Mouse (Mus musculus) midbrain, embryonic 13.5 days (tissue): ENCODE measurements at regions not wholly inside any gene's neighbourhood (a gene's known extent, or its start where the extent isn't known, plus 50 kb on each side); places are given as distances from the start of the nearest gene placed in this dataset.

Source experiments
- ATAC-seq: fragments of 200-750 bp; cut with Nextera tagmentation; 2 replicates; pipeline ENCODE4 v1.8.0; 2017; ENCODE audit warnings: mild to moderate bottlenecking, moderate TSS enrichment, moderate library complexity
- H3K27ac ChIP-seq: fragments of 300-500 bp; sonication (generic); 2 replicates; pipeline ENCODE4 v1.5.1; 2015; ENCODE audit warnings: inconsistent platforms, mild to moderate bottlenecking, moderate library complexity
- H3K27me3 ChIP-seq: fragments of 300-500 bp; sonication (generic); 2 replicates; pipeline ENCODE4 v1.6.1; 2015; ENCODE audit warnings: mild to moderate bottlenecking, inconsistent platforms
- H3K36me3 ChIP-seq: fragments of 300-500 bp; sonication (generic); 2 replicates; pipeline ENCODE4 v1.6.1; 2015; ENCODE audit warnings: mild to moderate bottlenecking, inconsistent platforms
- H3K4me1 ChIP-seq: fragments of 300-500 bp; sonication (generic); replicated peaks from 2 replicates; pipeline ENCODE4 v1.6.1; 2015; ENCODE audit warnings: inconsistent platforms
- H3K4me2 ChIP-seq: fragments of 300-500 bp; sonication (generic); replicated peaks from 2 replicates; pipeline ENCODE4 v1.6.1; 2015; ENCODE audit warnings: moderate library complexity, mild to moderate bottlenecking, inconsistent platforms
- H3K4me3 ChIP-seq: fragments of 300-500 bp; sonication (generic); replicated peaks from 2 replicates; pipeline ENCODE4 v1.5.1; 2015; ENCODE audit warnings: mild to moderate bottlenecking, inconsistent platforms
- H3K9ac ChIP-seq: fragments of 300-500 bp; sonication (generic); replicated peaks from 2 replicates; pipeline ENCODE4 v1.6.1; 2015; ENCODE audit warnings: mild to moderate bottlenecking, inconsistent platforms
- H3K9me3 ChIP-seq: fragments of 300-500 bp; sonication (generic); 2 replicates; pipeline ENCODE4 v1.6.1; 2016; ENCODE audit warnings: mild to moderate bottlenecking, inconsistent platforms
- WGBS: fragments of 180-500 bp; shearing (Covaris S2); methylation state at CpG from one replicate; pipeline ENCODE4 v1.1.7; 2015; 5-methylcytosine and 5-hydroxymethylcytosine counted together

- Histone ChIP-seq H3K9me3 (no peaks in the 10 kb centered on the region), H3K4me1 (peaks cover 2% of the 10 kb centered on the region; the same call in 1 of the 2 replicates), H3K4me3 (no peak overlapping the region), H3K36me3 (no peaks in the 10 kb centered on the region), H3K4me2 (no peak overlapping the region), H3K9ac (no peak overlapping the region), H3K27ac (no peak overlapping the region), H3K27me3 (peaks cover 5% of the 10 kb centered on the region; the same call in 1 of the 2 replicates)
- 75% methylated on average over 6 of the region's 6 CpGs for WGBS
- no peak for ATAC-seq
Measured at GRCm38 (mm10) chr13:47347835-47348234, 225.4 kb downstream of the Rnf144b start.

GRCm38 (mm10) chr13:47348517-47349145 is 226.2 kb downstream of the Rnf144b start:
- H3K4me2 ChIP-seq, result no peak overlapping the region
- no peaks in the 10 kb centered on the region for H3K9me3 ChIP-seq
- H3K27ac ChIP-seq, result no peak overlapping the region
- H3K9ac ChIP-seq, result no peak overlapping the region
- whole genome bisulfite sequencing, result 36% methylated on average over 17 of the region's 17 CpGs
- peaks cover 2% of the 10 kb centered on the region; the same call in 1 of the 2 replicates for H3K4me1 ChIP-seq
- H3K36me3 ChIP-seq, result no peaks in the 10 kb centered on the region
- peak; percentile 67; the same call in 1 of the 2 replicates for ATAC-seq
- peaks cover 5% of the 10 kb centered on the region; the same call in 1 of the 2 replicates for H3K27me3 ChIP-seq
- no peak overlapping the region for H3K4me3 ChIP-seq

- Histone ChIP-seq H3K27me3 (peaks cover 7% of the 10 kb centered on the region; the same call in 1 of the 2 replicates), H3K36me3 (no peaks in the 10 kb centered on the region), H3K4me2 (no peak overlapping the region), H3K4me3 (no peak overlapping the region), H3K4me1 (no peaks in the 10 kb centered on the region), H3K9ac (no peak overlapping the region), H3K9me3 (no peaks in the 10 kb centered on the region), H3K27ac (no peak overlapping the region)
- 78% methylated on average over 12 of the region's 12 CpGs for WGBS
- ATAC-seq, result no peak
Measured at GRCm38 (mm10) chr13:47354446-47354845, 232.0 kb downstream of the Rnf144b start.

- 65% methylated on average over 5 of the region's 5 CpGs for WGBS
- H3K9me3 ChIP-seq, result no peaks in the 10 kb centered on the region
- H3K4me1 ChIP-seq, result no peaks in the 10 kb centered on the region
- no peak overlapping the region for H3K27ac ChIP-seq
- H3K9ac ChIP-seq, result no peak overlapping the region
- no peak for ATAC-seq
- no peak overlapping the region for H3K4me2 ChIP-seq
- peaks cover 7% of the 10 kb centered on the region; the same call in 1 of the 2 replicates for H3K27me3 ChIP-seq
- no peaks in the 10 kb centered on the region for H3K36me3 ChIP-seq
- H3K4me3 ChIP-seq, result no peak overlapping the region
Measured at GRCm38 (mm10) chr13:47355169-47355568, 232.7 kb downstream of the Rnf144b start.

DNA sequence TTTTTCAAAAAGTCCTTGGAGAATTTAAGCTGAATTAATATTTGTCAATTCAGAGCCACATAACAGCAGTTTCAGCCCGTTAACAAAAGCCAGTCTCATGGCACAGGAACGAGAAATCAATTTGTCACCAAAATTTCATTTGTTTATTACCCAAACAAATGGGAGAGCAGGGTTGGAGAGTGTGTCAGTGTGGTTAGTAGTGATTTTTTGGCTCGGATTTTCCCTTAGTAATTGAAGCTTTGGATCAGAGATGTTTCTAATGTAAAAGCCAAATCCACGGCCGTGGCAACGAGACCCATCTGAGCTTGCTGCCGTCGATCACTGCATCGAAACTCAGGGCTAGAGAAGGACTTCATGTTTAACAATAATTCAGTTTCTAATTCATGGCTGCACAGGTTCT is 236.5 kb downstream of the Rnf144b start:
- Histone ChIP-seq H3K27ac (no peak overlapping the region), H3K36me3 (no peaks in the 10 kb centered on the region), H3K4me3 (no peak overlapping the region), H3K9me3 (no peaks in the 10 kb centered on the region), H3K4me1 (no peaks in the 10 kb centered on the region), H3K27me3 (0 out of 2 replicates have a peak, but pooled peaks cover 4% of the 10 kb centered on the region), H3K4me2 (no peak overlapping the region), H3K9ac (no peak overlapping the region)
- WGBS, result 81% methylated on average over 9 of the region's 9 CpGs
- ATAC-seq, result no peak

GRCm38 (mm10) chr13:47365776-47366175 is 243.3 kb downstream of the Rnf144b start:
- 69% methylated on average over 7 of the region's 7 CpGs for WGBS

GRCm38 (mm10) chr13:47368041-47368823 is 245.8 kb downstream of the Rnf144b start:
- Histone ChIP-seq H3K9ac (no peak overlapping the region), H3K27me3 (peaks cover 9% of the 10 kb centered on the region; the same call in 1 of the 2 replicates), H3K36me3 (no peaks in the 10 kb centered on the region), H3K9me3 (no peaks in the 10 kb centered on the region), H3K27ac (no peak overlapping the region), H3K4me1 (peaks cover 12% of the 10 kb centered on the region), H3K4me3 (no peak overlapping the region), H3K4me2 (peak overlapping the region; percentile 20; the same call in 1 of the 2 replicates)
- peak; percentile 77 for ATAC-seq
- 22% methylated on average over 13 of the region's 13 CpGs for WGBS

More at GRCm38 (mm10) chr13:47365776-47366175, 243.3 kb downstream of the Rnf144b start:
- Histone ChIP-seq H3K4me2 (no peak overlapping the region), H3K9me3 (no peaks in the 10 kb centered on the region), H3K36me3 (no peaks in the 10 kb centered on the region), H3K4me1 (peaks cover 12% of the 10 kb centered on the region), H3K4me3 (no peak overlapping the region), H3K27me3 (peaks cover 11% of the 10 kb centered on the region; the same call in 1 of the 2 replicates), H3K9ac (no peak overlapping the region), H3K27ac (no peak overlapping the region)
- ATAC-seq, result no peak

DNA sequence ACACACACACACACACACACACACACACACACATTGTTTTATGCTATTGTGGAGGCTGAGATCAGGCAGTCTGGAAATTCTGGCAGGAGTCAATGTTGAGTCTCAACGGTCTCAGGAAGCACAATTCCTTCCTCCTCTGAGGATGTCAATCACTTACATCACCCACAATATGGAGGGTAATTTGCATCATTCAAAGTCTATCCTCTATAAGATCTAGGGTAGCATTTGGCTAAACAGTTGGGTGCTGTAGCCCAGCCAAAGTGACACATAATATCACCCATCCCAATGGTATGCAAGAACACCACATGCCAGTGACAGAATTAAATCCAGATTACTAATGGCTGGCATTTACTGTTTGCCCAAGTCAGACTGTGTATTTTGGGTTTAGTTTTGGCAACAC is 252.1 kb downstream of the Rnf144b start:
- Histone ChIP-seq H3K9ac (no peak overlapping the region), H3K4me1 (no peaks in the 10 kb centered on the region), H3K27me3 (no peaks in the 10 kb centered on the region), H3K27ac (no peak overlapping the region), H3K4me2 (no peak overlapping the region), H3K36me3 (no peaks in the 10 kb centered on the region), H3K9me3 (no peaks in the 10 kb centered on the region), H3K4me3 (no peak overlapping the region)
- 85% methylated on average over 1 of the region's 1 CpGs for WGBS
- no peak for ATAC-seq

GRCm38 (mm10) chr13:47391023-47391422 is 268.6 kb downstream of the Rnf144b start:
- Histone ChIP-seq H3K4me3 (no peak overlapping the region), H3K4me2 (no peak overlapping the region), H3K27me3 (no peaks in the 10 kb centered on the region), H3K36me3 (no peaks in the 10 kb centered on the region), H3K27ac (no peak overlapping the region), H3K9ac (no peak overlapping the region), H3K4me1 (no peaks in the 10 kb centered on the region), H3K9me3 (no peaks in the 10 kb centered on the region)
- 57% methylated on average over 5 of the region's 5 CpGs for WGBS
- ATAC-seq, result no peak

DNA sequence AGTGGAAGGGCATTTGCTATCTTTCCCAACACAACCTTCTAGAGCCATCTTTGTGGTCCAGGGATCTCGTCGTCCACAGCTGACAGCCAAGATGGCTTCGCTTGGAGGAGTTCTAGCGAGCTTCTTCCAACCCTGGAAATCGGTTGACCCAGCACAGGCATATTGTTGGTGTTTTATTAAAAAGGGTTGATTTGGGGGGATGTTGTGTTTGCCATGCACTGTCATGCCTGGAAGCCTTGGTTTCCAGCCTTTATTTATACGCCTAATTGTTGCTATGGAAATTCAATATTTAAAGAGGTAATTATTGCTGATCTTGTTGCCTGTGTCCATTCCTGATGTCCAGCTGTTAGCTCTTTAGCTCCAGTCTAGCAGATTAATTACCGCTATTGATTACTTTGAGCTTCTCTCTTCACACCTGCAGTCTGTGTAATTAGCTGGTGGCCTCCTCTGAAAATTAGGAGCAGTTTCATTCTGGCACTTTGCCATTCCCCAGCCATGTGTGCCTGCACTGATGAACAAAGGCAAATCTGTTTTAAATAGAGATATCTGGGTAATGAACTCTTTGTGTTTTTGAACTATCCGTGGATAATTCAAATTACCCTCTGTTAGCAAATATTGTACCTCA is 275.4 kb downstream of the Rnf144b start:
- Histone ChIP-seq H3K9ac (no peak overlapping the region), H3K27me3 (no peaks in the 10 kb centered on the region), H3K4me3 (no peak overlapping the region), H3K27ac (no peak overlapping the region), H3K4me2 (no peak overlapping the region), H3K9me3 (no peaks in the 10 kb centered on the region), H3K36me3 (no peaks in the 10 kb centered on the region), H3K4me1 (peaks cover 6% of the 10 kb centered on the region)
- 64% methylated on average over 8 of the region's 8 CpGs for whole genome bisulfite sequencing
- 0 out of 2 replicates have a peak, but pooled peaks have one; percentile 50 for ATAC-seq

DNA sequence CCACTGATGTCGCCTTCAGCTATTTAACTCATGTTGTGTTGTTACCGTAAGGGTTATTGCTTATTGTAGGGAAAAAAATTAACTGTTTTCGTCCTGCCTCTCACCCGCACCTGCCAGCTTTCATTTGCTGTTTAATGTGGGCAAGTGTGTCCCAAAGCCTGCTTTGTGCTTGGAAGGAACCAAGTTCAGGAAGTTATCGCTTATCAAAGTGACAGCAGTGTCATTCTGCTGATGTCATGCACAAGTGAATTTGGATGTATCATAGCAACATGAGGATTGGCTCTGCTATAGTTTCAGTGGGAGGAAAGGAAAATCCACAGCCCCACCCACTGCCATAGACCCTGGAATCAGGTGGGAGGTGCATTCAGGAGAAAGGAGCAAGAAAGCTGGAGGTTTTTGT is 276.5 kb downstream of the Rnf144b start:
- Histone ChIP-seq H3K9ac (no peak overlapping the region), H3K27ac (no peak overlapping the region), H3K27me3 (no peaks in the 10 kb centered on the region), H3K4me1 (peaks cover 6% of the 10 kb centered on the region), H3K36me3 (no peaks in the 10 kb centered on the region), H3K9me3 (no peaks in the 10 kb centered on the region), H3K4me3 (no peak overlapping the region), H3K4me2 (no peak overlapping the region)
- ATAC-seq, result no peak
- WGBS, result 86% methylated on average over 5 of the region's 5 CpGs

DNA sequence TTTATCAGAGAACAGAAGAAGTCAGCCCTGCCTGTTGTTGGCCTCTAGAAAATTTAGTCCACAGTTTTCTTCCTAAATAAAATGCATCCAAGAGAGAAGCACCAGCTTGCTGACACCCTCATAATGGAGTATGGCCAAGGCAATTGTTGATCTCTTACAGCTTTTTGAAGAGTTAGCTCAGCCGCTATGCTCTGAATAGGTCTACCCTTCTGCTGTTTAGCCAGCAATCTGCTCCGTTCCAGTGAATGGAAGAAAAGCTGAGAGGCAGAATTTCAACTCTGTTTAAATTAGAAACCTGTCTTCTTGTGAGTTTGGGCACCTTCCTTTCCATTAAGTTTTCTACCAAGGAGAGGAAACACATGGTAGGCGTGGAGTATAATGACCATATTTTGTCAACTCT is 290.8 kb downstream of the Rnf144b start:
- H3K27ac ChIP-seq, result no peak overlapping the region
- no peaks in the 10 kb centered on the region for H3K36me3 ChIP-seq
- H3K4me2 ChIP-seq, result no peak overlapping the region
- no peaks in the 10 kb centered on the region for H3K27me3 ChIP-seq
- H3K4me3 ChIP-seq, result no peak overlapping the region
- no peaks in the 10 kb centered on the region for H3K9me3 ChIP-seq
- ATAC-seq, result no peak
- WGBS, result 86% methylated on average over 3 of the region's 3 CpGs
- no peak overlapping the region for H3K9ac ChIP-seq
- H3K4me1 ChIP-seq, result no peaks in the 10 kb centered on the region
